14 mouse cellular contexts compared by ENCODE assay signal in the genomic region with DNA sequence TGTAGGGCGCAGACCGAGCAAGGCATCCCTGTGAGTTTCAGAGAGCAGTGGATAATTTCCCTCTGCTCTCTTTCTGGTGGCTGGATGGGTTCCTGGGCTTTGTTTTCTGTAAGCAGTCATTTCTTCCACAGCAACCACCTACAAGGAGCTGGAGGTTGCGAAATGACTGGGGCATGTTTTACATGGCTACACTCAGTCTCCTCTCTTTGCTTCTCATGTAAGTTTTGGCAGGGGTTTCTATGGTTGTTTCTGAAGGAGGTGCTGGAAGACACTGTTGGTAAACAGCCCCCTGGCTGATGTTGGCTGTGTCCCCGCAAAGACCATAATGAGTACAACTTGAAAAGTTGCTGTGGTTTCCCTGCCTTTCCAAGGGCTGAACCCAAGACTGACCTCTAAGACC.
"Had no signal": no experiment of that assay in that cellular context is flagged by ENCODE, and none has a peak within 500 bp of the region (broad histone marks: within the 10 kb centered on the region; RNA-seq: fewer than 3 reads in every experiment).

No protein-coding gene starts in this region.

- H3K27me3 ChIP-seq: limb, embryonic 13.5 days; neural tube, embryonic 15.5 days had no signal

- DNase-seq: kidney, adult 8-10 months; kidney, postnatal 36 days; layer of hippocampus, adult 9-11 months; midbrain, embryonic 14.5 days; spleen, adult 18-20 months; thymus, adult 18-20 months; thymus, postnatal 25 days had no signal

- ATAC-seq: intestine, embryonic 16.5 days had no signal

- H3K36me3 ChIP-seq: limb, embryonic 13.5 days; midbrain, embryonic 10.5 days; neural tube, embryonic 15.5 days had no signal

- H3K27ac ChIP-seq: kidney, postnatal 0 days; limb, embryonic 13.5 days; liver, embryonic 14.5 days; midbrain, embryonic 10.5 days; neural tube, embryonic 15.5 days had no signal

- H3K4me2 ChIP-seq: limb, embryonic 13.5 days; neural tube, embryonic 15.5 days had no signal

- H3K4me1 ChIP-seq: midbrain, embryonic 10.5 days had no signal

- H3K4me3 ChIP-seq: limb, embryonic 13.5 days; midbrain, embryonic 10.5 days; myocyte; neural tube, embryonic 15.5 days had no signal

- H3K9ac ChIP-seq: limb, embryonic 13.5 days; liver, embryonic 14.5 days; neural tube, embryonic 15.5 days had no signal

- H3K9me3 ChIP-seq: limb, embryonic 13.5 days; midbrain, embryonic 10.5 days; neural tube, embryonic 15.5 days had no signal
